Mouse (Mus musculus): ENCODE data around the gene Gab1.
A peak's percentile ranks its signal among the peaks of the same experiment; 100 is the strongest.

Gene Gab1

DNA sequence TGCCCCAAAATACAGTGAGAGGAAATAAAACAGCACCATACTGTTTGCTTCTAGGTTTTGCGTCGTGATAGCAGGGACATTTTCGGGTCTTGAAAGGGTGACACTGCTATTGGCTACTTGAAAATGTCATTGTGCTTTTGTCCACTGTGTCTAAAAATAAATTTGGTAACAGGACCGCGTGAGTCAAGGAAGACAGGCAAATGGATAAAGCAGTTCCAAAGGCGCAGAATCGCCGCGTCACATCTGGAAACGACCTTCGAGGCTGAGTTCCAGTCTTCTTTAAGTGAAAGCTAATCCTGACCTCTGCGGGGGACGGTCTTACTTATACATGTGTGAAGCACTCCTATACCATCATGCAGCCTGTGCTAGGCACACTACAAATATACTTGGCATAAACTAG is 35.0 kb downstream of the Gab1 start:
- DNase-seq (ENCODE audit: low spot score in 2 of 2): no peak

- DNase-seq (ENCODE audit: low spot score in 2 of 2): no peak
Measured at GRCm38 (mm10) chr8:80843744-80844434, 36.4 kb downstream of the Gab1 start.

- no peak for DNase-seq (ENCODE audit: low spot score in 2 of 2)
Measured at GRCm38 (mm10) chr8:80842514-80842913, 37.8 kb downstream of the Gab1 start.

DNA sequence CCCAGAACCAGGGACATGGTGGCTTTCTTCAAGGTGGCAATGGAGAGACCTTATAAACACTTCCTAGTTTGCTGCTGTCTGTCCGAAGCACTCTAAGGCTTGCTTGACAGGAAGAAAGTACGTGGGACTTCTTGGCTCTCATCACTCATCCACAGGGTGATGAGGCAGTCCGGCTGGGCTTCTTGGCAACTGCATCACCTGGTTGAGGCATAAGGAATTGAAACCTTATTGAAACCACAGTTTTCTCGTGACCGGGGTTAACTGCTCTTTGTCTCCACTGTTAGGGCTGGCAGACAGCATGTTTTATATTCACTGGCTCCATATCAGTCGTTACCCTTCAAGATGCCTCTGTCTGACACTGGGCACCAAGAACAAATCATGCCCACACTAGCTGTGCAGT is 40.2 kb downstream of the Gab1 start:
- DNase-seq (ENCODE audit: low spot score in 2 of 2): no peak

GRCm38 (mm10) chr8:80838199-80838598 is 42.1 kb downstream of the Gab1 start:
- no peak for DNase-seq (ENCODE audit: low spot score in 2 of 2)

GRCm38 (mm10) chr8:80835401-80835800 is 44.9 kb downstream of the Gab1 start:
- DNase-seq (ENCODE audit: low spot score in 2 of 2): no peak

DNA sequence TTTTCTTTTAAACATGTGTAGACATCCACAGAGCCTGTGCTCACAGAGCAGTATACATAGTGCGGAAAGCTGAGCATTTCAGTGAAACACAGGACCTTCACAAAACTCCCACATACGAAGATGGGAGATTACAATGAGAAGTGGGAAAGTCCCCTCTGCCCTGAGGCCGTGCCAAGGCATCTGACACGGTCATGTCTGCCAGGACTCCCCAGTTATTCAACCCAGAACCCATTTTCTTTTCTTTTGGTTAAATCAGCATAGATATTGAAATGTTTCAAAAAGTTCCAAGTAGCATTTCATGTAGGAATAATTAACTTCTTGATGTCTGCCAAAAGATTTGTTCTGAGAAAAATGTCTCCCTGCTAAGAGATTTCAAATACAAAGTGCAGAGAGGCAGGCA is 45.9 kb downstream of the Gab1 start:
- DNase-seq (ENCODE audit: low spot score in 2 of 2): no peak

DNA sequence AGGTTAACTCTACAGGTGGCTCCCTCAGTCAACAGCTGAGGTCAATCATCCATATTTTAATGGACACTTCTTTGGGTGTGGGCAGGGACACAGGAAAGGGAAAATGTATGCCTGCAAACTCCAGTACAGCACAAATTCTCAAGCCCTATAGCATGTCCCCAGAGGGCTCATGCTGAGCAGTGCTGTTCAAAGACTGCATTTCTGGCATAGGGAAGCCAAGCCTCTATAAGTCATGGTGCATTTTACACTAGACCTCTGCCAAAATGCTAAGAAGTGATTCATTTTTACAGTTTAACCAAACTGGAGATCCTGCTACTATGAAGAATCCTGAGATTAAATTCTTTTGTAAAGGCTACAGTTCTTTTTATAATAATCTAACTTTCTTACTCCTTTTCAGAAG is 47.8 kb downstream of the Gab1 start:
- DNase-seq (ENCODE audit: low spot score in 2 of 2): no peak

GRCm38 (mm10) chr8:80831876-80832524 is 48.3 kb downstream of the Gab1 start:
- no peak for DNase-seq (ENCODE audit: low spot score in 2 of 2)

DNA sequence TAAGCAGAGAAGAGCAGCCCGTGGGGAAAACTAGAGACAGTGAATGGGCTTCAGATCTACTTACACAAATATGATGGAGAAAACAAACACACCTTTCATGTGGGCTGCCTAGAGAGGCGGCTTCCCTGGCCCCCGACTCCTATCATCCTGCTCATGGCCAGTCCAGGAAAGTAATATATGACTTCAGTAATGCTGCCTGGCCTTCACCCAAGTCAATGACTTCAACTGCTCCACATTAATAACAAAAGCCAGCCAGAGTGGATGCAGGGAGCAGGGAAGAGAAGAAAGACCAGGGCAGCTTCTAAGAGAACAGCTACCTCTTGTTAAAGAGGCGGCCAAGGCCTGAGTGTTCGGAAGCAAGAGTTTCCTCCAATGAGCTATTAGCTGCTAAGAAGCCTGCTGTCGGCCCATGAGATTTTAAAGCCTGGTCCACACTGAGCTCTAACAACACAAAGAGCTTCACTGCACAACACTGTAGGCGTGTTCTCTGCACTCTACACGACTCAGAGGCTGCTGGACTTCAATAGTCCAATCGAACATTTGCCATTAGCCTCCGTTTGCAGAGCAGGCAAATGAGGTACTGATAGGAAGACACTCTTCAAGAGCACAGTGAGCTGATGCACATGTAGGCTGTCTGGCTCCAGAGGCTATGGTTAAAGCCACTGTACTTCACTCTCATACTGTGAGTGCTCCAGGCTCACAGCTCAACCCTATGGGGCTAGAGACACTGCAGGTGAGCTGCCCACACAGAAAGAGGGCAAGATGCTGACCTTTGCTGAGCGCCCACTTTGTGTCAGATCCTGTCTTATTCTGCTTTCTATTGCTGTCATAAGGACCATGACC is 49.4 kb downstream of the Gab1 start:
- DNase-seq (ENCODE audit: low spot score in 2 of 2): no peak

- no peak for DNase-seq (ENCODE audit: low spot score in 2 of 2)
Measured at GRCm38 (mm10) chr8:80830141-80830540, 50.2 kb downstream of the Gab1 start.

- no peak for DNase-seq (ENCODE audit: low spot score in 2 of 2)
Measured at GRCm38 (mm10) chr8:80826996-80827395, 53.3 kb downstream of the Gab1 start.

DNA sequence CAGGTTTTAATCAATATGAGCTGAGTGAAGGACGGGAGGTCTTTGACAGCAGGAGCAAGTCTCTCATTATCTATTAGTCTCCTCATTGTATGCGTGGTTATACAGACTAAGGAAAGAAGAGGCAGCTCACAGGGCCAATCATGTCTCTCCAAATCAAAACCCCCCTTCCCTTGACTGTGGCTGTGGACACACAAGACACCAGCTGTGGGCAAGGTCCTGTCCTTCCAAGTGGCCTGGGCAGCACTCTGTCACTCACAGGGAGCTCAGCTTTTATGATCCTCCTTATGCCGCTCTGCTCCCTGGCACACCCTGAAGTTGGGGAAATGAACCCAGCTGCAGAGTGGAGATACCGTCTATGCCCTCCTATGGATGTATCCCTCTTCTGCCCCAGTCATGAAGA is 55.2 kb downstream of the Gab1 start:
- no peak for DNase-seq (ENCODE audit: low spot score in 2 of 2)

GRCm38 (mm10) chr8:80824426-80824825 is 55.9 kb downstream of the Gab1 start:
- no peak for DNase-seq (ENCODE audit: low spot score in 2 of 2)

- no peak for DNase-seq (ENCODE audit: low spot score in 2 of 2)
Measured at GRCm38 (mm10) chr8:80823250-80823649, 57.1 kb downstream of the Gab1 start.

GRCm38 (mm10) chr8:80821367-80822225 is 58.7 kb downstream of the Gab1 start:
- no peak for DNase-seq (ENCODE audit: low spot score in 2 of 2)

GRCm38 (mm10) chr8:80818978-80819377 is 61.3 kb downstream of the Gab1 start:
- no peak for DNase-seq (ENCODE audit: low spot score in 2 of 2)

DNA sequence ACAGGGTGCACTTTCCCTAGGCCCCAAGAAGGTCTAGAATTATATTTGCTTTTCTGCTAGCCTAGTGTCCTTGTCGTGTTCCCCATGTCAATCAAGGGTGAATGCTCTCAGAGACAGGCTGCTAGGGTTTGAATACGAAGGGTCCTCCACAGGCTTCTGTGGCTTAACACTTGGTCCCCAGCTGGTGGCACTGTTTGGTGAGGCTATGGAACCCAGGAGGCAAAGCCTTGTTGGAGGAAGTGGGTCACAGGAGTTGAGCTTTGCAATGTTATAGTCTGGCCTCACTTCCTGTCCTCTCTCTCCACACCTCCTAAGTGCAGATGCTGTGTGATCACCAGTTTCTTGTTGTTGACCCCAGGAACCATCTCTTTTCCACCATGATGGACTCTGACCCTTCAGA is 63.3 kb downstream of the Gab1 start:
- no peak for DNase-seq (ENCODE audit: low spot score in 2 of 2)

- no peak for DNase-seq (ENCODE audit: low spot score in 2 of 2)
Measured at GRCm38 (mm10) chr8:80815179-80815578, 65.1 kb downstream of the Gab1 start.

DNA sequence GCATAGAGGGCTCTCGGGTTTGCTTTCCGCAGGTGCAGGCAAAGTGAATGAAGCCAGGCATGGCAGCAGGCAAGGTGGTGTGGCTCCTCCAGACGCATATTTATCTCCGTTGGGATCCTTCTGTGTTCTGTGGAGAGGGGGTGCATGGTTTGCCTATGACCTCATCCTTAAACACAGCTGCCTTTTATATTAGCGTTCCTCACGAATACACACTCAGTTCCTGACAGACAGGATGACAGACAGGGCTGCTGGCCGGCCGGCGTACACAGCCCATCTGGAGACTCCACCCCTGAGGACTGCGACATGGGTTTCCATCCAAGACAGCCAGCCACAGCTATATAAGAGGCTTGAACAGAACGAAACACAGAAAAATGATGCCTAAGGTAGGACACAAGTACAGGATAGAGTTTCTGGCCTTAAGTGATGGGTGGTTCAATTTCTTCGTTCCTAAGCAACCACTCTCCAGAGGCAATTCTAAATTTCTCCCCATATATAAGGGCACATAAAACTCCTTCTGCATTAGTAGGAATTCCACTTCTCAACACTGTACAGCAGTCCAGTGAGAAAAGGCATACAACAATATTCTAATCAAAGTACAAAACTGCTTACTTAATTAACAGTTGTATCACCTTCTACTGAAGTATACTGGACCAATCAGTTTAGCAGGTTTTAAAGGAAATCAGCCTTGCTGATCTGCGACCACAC is 66.1 kb downstream of the Gab1 start:
- DNase-seq (ENCODE audit: low spot score in 2 of 2): no peak

DNA sequence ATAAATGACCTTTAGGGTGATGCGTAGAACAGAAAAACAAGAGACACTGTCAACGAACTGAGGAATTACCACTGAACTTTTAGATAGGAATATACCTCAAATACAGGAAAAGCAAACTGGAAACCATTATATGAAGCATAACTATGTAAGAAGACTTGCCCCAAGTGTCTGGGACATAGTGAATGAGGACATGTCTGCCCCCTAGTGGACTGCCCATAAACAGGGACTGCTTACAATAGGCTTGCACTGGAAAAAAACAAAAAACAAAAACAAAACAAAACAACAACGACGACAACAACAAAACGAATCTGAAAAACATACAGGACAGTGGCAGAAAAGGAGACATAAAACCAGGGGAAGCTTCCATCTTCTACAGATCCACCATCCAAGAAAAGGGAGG is 66.9 kb downstream of the Gab1 start:
- peak in 1 of 2 experiments; percentile 18 for DNase-seq (ENCODE audit: low spot score in 2 of 2)
